ENCODE assay signal across 10 mouse cellular contexts in genomic region chr7:46986646-46987045, GRCm38 (mm10). TPM values are rescaled to one million over a fixed set of nuclear protein-coding genes. Genes with fewer than 3 reads are reported as not detected.
A peak's percentile ranks its signal among the peaks of the same experiment; 100 is the strongest.
DNase-seq lines count a peak whose midpoint lies in the region; TF ChIP-seq lines count a peak whose summit lies in the region.
"Had no signal": no experiment of that assay in that cellular context is flagged by ENCODE, and none has a peak within 500 bp of the region (broad histone marks: within the 10 kb centered on the region; RNA-seq: fewer than 3 reads in every experiment).

No protein-coding gene starts in this region.

- TF ChIP-seq CTCF in kidney, adult 2 months (conservative IDR thresholded peaks at IDR 0.05; ENCODE audit: insufficient read depth, insufficient read length, low read depth, low read length): no peak

- WGBS in kidney, adult 2 months: 47% methylated on average over 5 of the region's 5 CpGs

- H3K4me1 ChIP-seq in kidney, adult 2 months (ENCODE audit: control insufficient read depth, insufficient read depth, low read length): no peaks in the 10 kb centered on the region
- H3K4me1 ChIP-seq: forebrain, embryonic 13.5 days had no signal

- H3K36me3 ChIP-seq in kidney, adult 2 months (ENCODE audit: control insufficient read depth, insufficient read depth, low read length): no peaks in the 10 kb centered on the region; the same call in 1 of the 2 replicates

- no peak overlapping the region for H3K27ac ChIP-seq in kidney, adult 2 months (ENCODE audit: insufficient read depth, low read depth, low read length)
- H3K27ac ChIP-seq: forebrain, embryonic 13.5 days; limb, embryonic 12.5 days had no signal

- TF ChIP-seq POLR2A in kidney, adult 2 months (IDR thresholded peaks at IDR 0.05; ENCODE audit: low read depth, low read length): no peak

- DNase-seq in adrenal gland, postnatal 14 days: peak; percentile 31
- no peak for DNase-seq in adrenal gland, postnatal 10 days
- DNase-seq in kidney, postnatal 14 days: peak; percentile 23
- DNase-seq in kidney, adult 2 months: no peak
- DNase-seq in cerebellum, postnatal 36 days: peak; percentile 38 to 51
- DNase-seq in lung, postnatal 14 days: peak; percentile 27
- no peak for DNase-seq in T-cell, adult 2 months (ENCODE audit: low spot score)
- DNase-seq in embryo, embryonic 11 days: no peak

- H3K4me3 ChIP-seq in kidney, adult 2 months (ENCODE audit: insufficient read depth, low read depth, low read length): no peak overlapping the region
- H3K4me3 ChIP-seq: forebrain, embryonic 13.5 days; limb, embryonic 12.5 days had no signal

- no peaks in the 10 kb centered on the region; the same call in 1 of the 2 replicates for H3K27me3 ChIP-seq in kidney, adult 2 months (replicated peaks; ENCODE audit: control insufficient read depth, insufficient read depth, low read length)
- H3K27me3 ChIP-seq: forebrain, embryonic 13.5 days; limb, embryonic 12.5 days had no signal

RNA-seq across cellular contexts. Expression of gene Gm9999, which starts 3.3 kb away (rescaled TPM):
- not detected in 2 replicates for total RNA-seq in adrenal gland, postnatal 14 days (2021)
- not detected for total RNA-seq in adrenal gland, postnatal 10 days (2021)
- 0.46 TPM in 1 of 2 replicates, not detected in the other for polyA plus RNA-seq in kidney, adult 2 months (2012; rRNA removed)
- polyA plus RNA-seq: forebrain, embryonic 13.5 days; limb, embryonic 12.5 days had no signal

RNA-seq across cellular contexts. Expression of gene Spty2d1, which starts 21.6 kb away (rescaled TPM):
- 17.5 and 20.0 TPM in 2 replicates for total RNA-seq in adrenal gland, postnatal 14 days (2021)
- total RNA-seq in adrenal gland, postnatal 10 days (2021): 10 to 100 TPM; 14.4 to 19.3 TPM
- polyA plus RNA-seq in kidney, adult 2 months (2012; rRNA removed): 6.3 and 7.2 TPM in 2 replicates

RNA-seq across cellular contexts. Expression of gene Uevld, which starts 28.3 kb away (rescaled TPM):
- 16.7 and 20.1 TPM in 2 replicates for total RNA-seq in adrenal gland, postnatal 14 days (2021)
- 10 to 100 TPM; 22.8 TPM for total RNA-seq in adrenal gland, postnatal 10 days (2021)
- 3.8 and 4.0 TPM in 2 replicates for polyA plus RNA-seq in kidney, adult 2 months (2012; rRNA removed)

Comparison
In these comparisons a context has a peak if more than half of its experiments do, and no peak if none do; other contexts are left out.
1. DNase-seq: peak in adrenal gland, postnatal 14 days (single experiment), kidney, postnatal 14 days (single experiment), cerebellum, postnatal 36 days (2 of 2) and lung, postnatal 14 days (single experiment); none in adrenal gland, postnatal 10 days (single experiment), kidney, adult 2 months (single experiment), T-cell, adult 2 months (single experiment) and embryo, embryonic 11 days (single experiment).